In genomic region chr7:140856785-140857549, GRCm38 (mm10) we compare ENCODE assay signal across 8 mouse cellular contexts. TPM values are rescaled to one million over a fixed set of nuclear protein-coding genes. Genes with fewer than 3 reads are reported as not detected.
DNase-seq lines count a peak whose midpoint lies in the region; ATAC-seq and TF ChIP-seq lines count a peak whose summit lies in the region.

Ric8a (plus strand) TSS chr7:140856957.

- peak; percentile 76 for DNase-seq in heart, postnatal 0 days (ENCODE audit: low spot score)
- peak; percentile 93 to 94 for DNase-seq in kidney, postnatal 36 days
- peak; percentile 74 to 82 (median 75) for DNase-seq in liver, embryonic 14.5 days (ENCODE audit: low read depth in 3 of 3, low spot score in 3 of 3)
- peak; percentile 79 for DNase-seq in neural tube, embryonic 10.5 days (ENCODE audit: extremely low spot score, low spot score)

- peak within 1 kb of the TSS; percentile 20 for H3K27ac ChIP-seq in ES-Bruce4 (ENCODE audit: insufficient read depth, low read length)
- peak within 1 kb of the TSS; percentile 93 for H3K27ac ChIP-seq in forebrain, embryonic 13.5 days
- peak within 1 kb of the TSS; percentile 92 for H3K27ac ChIP-seq in heart, postnatal 0 days (ENCODE audit: low read depth)
- H3K27ac ChIP-seq in liver, embryonic 14.5 days = peak within 1 kb of the TSS; percentile 91
- H3K27ac ChIP-seq in stomach, embryonic 16.5 days (ENCODE audit: low read length) = peak within 1 kb of the TSS; percentile 97

- H3K27me3 ChIP-seq in ES-Bruce4 (ENCODE audit: control insufficient read depth, insufficient read depth, low read length, poor library complexity, severe bottlenecking) = no peaks in the 10 kb centered on the region
- no peaks in the 10 kb centered on the region for H3K27me3 ChIP-seq in forebrain, embryonic 13.5 days
- H3K27me3 ChIP-seq in heart, postnatal 0 days (ENCODE audit: control insufficient read depth, insufficient read depth, low read length) = no peaks in the 10 kb centered on the region
- no peaks in the 10 kb centered on the region for H3K27me3 ChIP-seq in liver, embryonic 14.5 days (ENCODE audit: control insufficient read depth, insufficient read depth, low read length)
- H3K27me3 ChIP-seq in stomach, embryonic 16.5 days (ENCODE audit: control insufficient read depth, insufficient read depth, low read length) = no peaks in the 10 kb centered on the region

- peaks cover 32% of the 10 kb centered on the region for H3K36me3 ChIP-seq in ES-Bruce4 (ENCODE audit: control insufficient read depth, insufficient read depth, low read length, poor library complexity, severe bottlenecking)
- H3K36me3 ChIP-seq in forebrain, embryonic 13.5 days (ENCODE audit: poor library complexity, severe bottlenecking) = peaks cover 66% of the 10 kb centered on the region
- H3K36me3 ChIP-seq in heart, postnatal 0 days (replicated peaks; ENCODE audit: control insufficient read depth, insufficient read depth, low read length) = peaks cover 62% of the 10 kb centered on the region
- H3K36me3 ChIP-seq in liver, embryonic 14.5 days (replicated peaks; ENCODE audit: control insufficient read depth, insufficient read depth, low read depth) = peaks cover 32% of the 10 kb centered on the region
- H3K36me3 ChIP-seq in stomach, embryonic 16.5 days (ENCODE audit: control insufficient read depth, insufficient read depth, low read length) = peaks cover 23% of the 10 kb centered on the region

- peaks cover 3% of the 10 kb centered on the region for H3K4me1 ChIP-seq in ES-Bruce4 (ENCODE audit: control insufficient read depth, insufficient read depth, low read length)
- H3K4me1 ChIP-seq in forebrain, embryonic 13.5 days = peaks cover 32% of the 10 kb centered on the region
- peaks cover 20% of the 10 kb centered on the region for H3K4me1 ChIP-seq in heart, postnatal 0 days (ENCODE audit: control insufficient read depth, insufficient read depth)
- H3K4me1 ChIP-seq in liver, embryonic 14.5 days (replicated peaks; ENCODE audit: control insufficient read depth in 2 of 2, insufficient read depth in 2 of 2, low read length in 1 of 2) = peaks cover 11 to 17% of the 10 kb centered on the region in 2 experiments
- peaks cover 24% of the 10 kb centered on the region for H3K4me1 ChIP-seq in stomach, embryonic 16.5 days (ENCODE audit: control insufficient read depth, insufficient read depth, low read length)

- WGBS in forebrain, embryonic 13.5 days = 0% methylated on average over 50 of the region's 50 CpGs
- 1% methylated on average over 50 of the region's 50 CpGs for WGBS in heart, postnatal 0 days
- WGBS in liver, embryonic 14.5 days (ENCODE audit: insufficient replicate concordance) = under 1% methylated on average over 50 of the region's 50 CpGs
- 0% methylated on average over 49 of the region's 50 CpGs for WGBS in stomach, embryonic 16.5 days

- no peaks in the 10 kb centered on the region for H3K9me3 ChIP-seq in ES-Bruce4 (replicated peaks; ENCODE audit: control insufficient read depth, insufficient read depth, low read length, poor library complexity, severe bottlenecking)
- no peaks in the 10 kb centered on the region for H3K9me3 ChIP-seq in forebrain, embryonic 13.5 days (replicated peaks)
- no peaks in the 10 kb centered on the region for H3K9me3 ChIP-seq in heart, postnatal 0 days (replicated peaks; ENCODE audit: control insufficient read depth, low read length)
- H3K9me3 ChIP-seq in liver, embryonic 14.5 days (ENCODE audit: control insufficient read depth, low read length) = no peaks in the 10 kb centered on the region
- no peaks in the 10 kb centered on the region for H3K9me3 ChIP-seq in stomach, embryonic 16.5 days (replicated peaks; ENCODE audit: control insufficient read depth, low read length)

- no peak for TF ChIP-seq CTCF in ES-Bruce4 (IDR thresholded peaks at IDR 0.05; ENCODE audit: low read depth, low read length)
- no peak for TF ChIP-seq CTCF in heart, postnatal 0 days (IDR thresholded peaks at IDR 0.05; ENCODE audit: low read depth)
- TF ChIP-seq CTCF in liver, embryonic 14.5 days (IDR thresholded peaks at IDR 0.05; ENCODE audit: low read depth) = no peak

- peak within 1 kb of the TSS; percentile 84 for H3K4me3 ChIP-seq in ES-Bruce4 (ENCODE audit: low read depth, low read length)
- peak within 1 kb of the TSS; percentile 84 for H3K4me3 ChIP-seq in forebrain, embryonic 13.5 days
- H3K4me3 ChIP-seq in heart, postnatal 0 days (ENCODE audit: low read depth, low read length) = peak within 1 kb of the TSS; percentile 91
- H3K4me3 ChIP-seq in liver, embryonic 14.5 days (ENCODE audit: insufficient read depth in 1 of 2, low read depth in 2 of 2, low read length in 2 of 2) = peak within 1 kb of the TSS; percentile 83 to 93
- peak within 1 kb of the TSS; percentile 95 for H3K4me3 ChIP-seq in stomach, embryonic 16.5 days (replicated peaks; ENCODE audit: low read length)

- no peak for TF ChIP-seq POLR2A in ES-Bruce4 (IDR thresholded peaks at IDR 0.05; ENCODE audit: insufficient read depth, low read length)

- peak; percentile 77 for ATAC-seq in cerebellum, adult (ENCODE audit: insufficient number of reproducible peaks, low FRiP score, low TSS enrichment)
- ATAC-seq in forebrain, embryonic 13.5 days = peak; percentile 83
- peak; percentile 84 for ATAC-seq in heart, postnatal 0 days (ENCODE audit: insufficient read depth, low read depth)
- ATAC-seq in liver, embryonic 14.5 days (ENCODE audit: insufficient read depth) = peak; percentile 80
- ATAC-seq in stomach, embryonic 16.5 days (ENCODE audit: insufficient read depth, low FRiP score) = peak; percentile 86

- peak within 1 kb of the TSS; percentile 85 for H3K9ac ChIP-seq in ES-Bruce4 (ENCODE audit: low read depth, poor library complexity, severe bottlenecking)
- H3K9ac ChIP-seq in forebrain, embryonic 13.5 days = peak within 1 kb of the TSS; percentile 92
- H3K9ac ChIP-seq in heart, postnatal 0 days (replicated peaks; ENCODE audit: low read depth, low read length) = peak within 1 kb of the TSS; percentile 96
- peak within 1 kb of the TSS; percentile 85 for H3K9ac ChIP-seq in liver, embryonic 14.5 days (replicated peaks)
- H3K9ac ChIP-seq in stomach, embryonic 16.5 days (ENCODE audit: low read length) = peak within 1 kb of the TSS; percentile 95

- no peak for TF ChIP-seq EP300 in ES-Bruce4 (IDR thresholded peaks at IDR 0.05; ENCODE audit: insufficient read depth, low read depth, low read length)
- TF ChIP-seq EP300 in heart, postnatal 0 days (IDR thresholded peaks at IDR 0.05; ENCODE audit: low read depth) = no peak
- no peak for TF ChIP-seq EP300 in liver, embryonic 14.5 days (IDR thresholded peaks at IDR 0.05; ENCODE audit: low read depth)

- peak within 1 kb of the TSS; percentile 99 for H3K4me2 ChIP-seq in forebrain, embryonic 13.5 days
- H3K4me2 ChIP-seq in heart, postnatal 0 days (ENCODE audit: low read depth, low read length) = peak within 1 kb of the TSS; percentile 80
- peak within 1 kb of the TSS; percentile 86 for H3K4me2 ChIP-seq in liver, embryonic 14.5 days (ENCODE audit: low read depth)
- H3K4me2 ChIP-seq in stomach, embryonic 16.5 days (ENCODE audit: low read depth, low read length) = peak within 1 kb of the TSS; percentile 98

RNA-seq across cellular contexts. Expression of gene Ric8a, which starts in this region (rescaled TPM):
- polyA plus RNA-seq in ES-Bruce4 (2011; ENCODE audit: insufficient read depth, insufficient read length, low read depth, missing spikeins) = 23.3 and 26.3 TPM in 2 replicates
- 65.7 and 80.4 TPM in 2 replicates for polyA plus RNA-seq in forebrain, embryonic 13.5 days (2015; fragmentation: Nextera tagmentation; extraction: Ambion mirVana)
- 37.2 and 73.8 TPM in 2 replicates for total RNA-seq in heart, postnatal 0 days (2014; rRNA removed; ENCODE audit: low replicate concordance)
- polyA plus RNA-seq in heart, postnatal 0 days (2015; fragmentation: Nextera tagmentation; extraction: Ambion mirVana) = 27.5 and 27.8 TPM in 2 replicates
- polyA plus RNA-seq in liver, embryonic 14.5 days (2012; rRNA removed) = 14.4 and 17.9 TPM in 2 replicates
- polyA plus RNA-seq in liver, embryonic 14.5 days (2014; fragmentation: Nextera tagmentation; extraction: Ambion mirVana) = 19.1 and 19.7 TPM in 2 replicates
- polyA plus RNA-seq in stomach, embryonic 16.5 days (2015; fragmentation: Nextera tagmentation; extraction: Ambion mirVana) = 62.5 and 77.8 TPM in 2 replicates

Comparison
In these comparisons a context has a peak if more than half of its experiments do, and no peak if none do; other contexts are left out.
1. Peak in every context shown above with its lines: DNase-seq, ATAC-seq, H3K4me3 ChIP-seq and H3K27ac ChIP-seq.
2. H3K27ac ChIP-seq: peak in every context shown above with its lines; median percentile 97 in stomach, embryonic 16.5 days; 93 in forebrain, embryonic 13.5 days; 92 in heart, postnatal 0 days; 91 in liver, embryonic 14.5 days; 20 in ES-Bruce4.